Mouse (Mus musculus) lung, postnatal 14 days (tissue): ENCODE data around the gene Cherp.

Source experiments
- DNase-seq: peaks from one replicate; pipeline ENCODE4 v3.0.0; 2021

The Cherp gene

DNA sequence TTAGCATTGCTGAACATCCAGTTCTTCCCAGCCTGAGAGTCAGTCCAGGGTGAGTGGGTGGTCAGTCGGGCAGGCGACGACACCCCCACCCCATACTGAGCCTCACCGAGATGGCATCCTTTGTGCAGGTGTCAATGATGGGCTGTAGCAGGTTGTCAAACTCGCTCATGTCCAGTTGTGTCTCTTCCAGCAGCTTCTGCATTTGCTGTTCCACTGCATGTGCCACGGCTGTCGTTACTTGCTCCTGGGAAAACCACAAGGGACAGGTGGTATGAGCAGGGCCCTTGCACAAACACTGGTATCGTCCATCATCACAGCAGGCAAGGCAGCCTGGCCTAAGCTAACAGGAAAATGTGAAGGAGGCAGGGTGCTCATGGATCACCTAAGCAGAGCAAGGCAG is 5.0 kb downstream of the Cherp start:
- DNase-seq, result no peak

GRCm38 (mm10) chr8:72469243-72469642 is 5.8 kb downstream of the Cherp start:
- no peak for DNase-seq

DNA sequence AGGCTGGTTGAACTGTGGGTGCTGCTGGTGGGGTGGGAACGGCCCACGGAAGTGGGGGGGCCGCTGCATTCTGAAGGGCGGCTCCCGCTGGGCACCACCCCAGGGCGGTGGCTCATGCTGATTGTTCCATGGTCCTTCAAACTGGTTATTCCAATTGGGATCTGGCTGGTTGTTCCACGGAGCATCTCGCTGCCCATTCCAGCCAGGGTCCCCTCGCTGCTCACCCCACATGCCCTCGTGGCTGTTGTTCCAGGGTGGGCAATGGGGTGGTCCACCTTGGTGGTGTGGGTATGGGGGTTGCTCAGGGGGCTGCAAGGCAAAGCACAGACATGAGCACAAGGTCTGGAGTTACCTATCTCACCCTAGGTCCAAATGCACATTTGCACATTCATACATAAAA is 10.8 kb downstream of the Cherp start:
- no peak for DNase-seq

GRCm38 (mm10) chr8:72459881-72460533 is 15.0 kb downstream of the Cherp start:
- DNase-seq, result no peak

DNA sequence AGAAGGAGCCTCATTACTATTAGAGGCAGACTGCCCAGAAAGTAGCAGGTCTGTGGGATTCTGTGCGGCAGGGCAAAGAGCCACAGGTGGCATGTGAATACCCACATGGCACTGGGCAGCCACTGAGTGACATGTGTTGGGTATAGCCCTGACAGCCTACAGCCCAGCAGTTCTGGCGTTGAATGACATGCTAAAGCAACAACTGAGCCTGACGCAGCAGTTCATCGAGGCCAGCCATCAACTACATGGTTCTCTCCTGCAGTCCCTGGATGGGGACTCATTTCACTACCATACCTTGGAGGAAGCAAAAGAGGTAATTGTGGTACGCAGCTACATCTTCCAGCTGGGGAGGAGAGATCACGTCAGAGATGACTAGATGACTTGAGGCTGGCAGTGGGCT is 16.6 kb downstream of the Cherp start:
- DNase-seq, result no peak

DNA sequence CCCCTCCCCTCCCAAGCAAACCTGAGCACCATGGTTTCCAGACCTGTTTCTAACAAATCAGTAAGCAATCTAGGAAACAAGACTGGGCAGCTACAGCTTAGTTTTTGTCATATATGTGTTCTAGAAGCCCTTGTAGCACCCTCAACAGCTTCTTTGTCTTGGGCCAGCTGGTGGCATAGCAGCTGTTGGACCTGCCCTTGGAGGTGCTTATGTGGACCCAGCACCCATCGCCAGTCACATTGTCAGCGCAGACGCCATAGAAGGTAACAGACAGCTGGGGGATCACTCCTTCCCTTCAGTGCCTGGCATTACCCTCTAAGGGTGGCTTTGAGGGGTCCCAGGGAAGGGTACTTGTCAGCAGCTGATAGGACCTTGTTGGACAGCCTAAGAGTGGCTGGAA is 17.2 kb downstream of the Cherp start:
- no peak for DNase-seq

DNA sequence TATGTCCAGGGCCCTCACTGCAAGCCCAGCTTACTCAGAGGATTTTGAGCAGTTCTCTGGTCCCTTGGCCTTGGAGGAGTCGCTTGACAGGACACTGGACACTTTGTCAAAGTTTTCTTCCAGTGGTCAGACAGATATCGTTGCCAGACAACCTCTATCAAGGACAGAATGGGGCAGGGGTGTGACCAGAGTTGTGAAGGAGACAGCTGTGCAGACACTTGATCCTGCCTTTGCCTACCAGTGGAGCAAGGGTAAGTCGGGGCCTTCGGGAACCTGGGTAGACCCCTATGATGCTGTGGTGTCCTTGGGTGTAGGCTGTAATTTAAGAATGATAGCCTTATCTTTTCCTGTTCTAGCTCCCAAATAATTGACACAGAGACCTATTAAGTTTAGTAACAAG is 19.7 kb downstream of the Cherp start:
- no peak for DNase-seq

DNA sequence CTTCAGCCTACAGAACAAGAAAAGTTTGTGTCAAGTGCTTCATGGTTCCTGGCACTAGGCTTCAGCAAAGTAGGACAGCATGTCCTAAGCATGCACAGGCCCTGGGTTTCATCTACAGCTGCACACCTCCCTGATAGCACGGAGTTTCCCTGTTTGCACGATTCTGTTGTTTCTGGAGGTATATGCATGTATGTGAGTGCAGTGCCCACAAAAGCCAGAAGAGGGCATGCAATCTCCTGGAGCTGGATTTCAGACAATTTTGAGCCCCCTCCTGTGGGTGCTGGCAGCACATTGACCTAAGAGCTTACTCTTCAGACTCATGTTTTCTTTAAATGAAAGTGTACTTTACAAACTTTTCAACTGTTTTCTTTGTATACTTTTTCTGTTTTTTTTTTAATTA is 21.1 kb downstream of the Cherp start:
- DNase-seq, result no peak

DNA sequence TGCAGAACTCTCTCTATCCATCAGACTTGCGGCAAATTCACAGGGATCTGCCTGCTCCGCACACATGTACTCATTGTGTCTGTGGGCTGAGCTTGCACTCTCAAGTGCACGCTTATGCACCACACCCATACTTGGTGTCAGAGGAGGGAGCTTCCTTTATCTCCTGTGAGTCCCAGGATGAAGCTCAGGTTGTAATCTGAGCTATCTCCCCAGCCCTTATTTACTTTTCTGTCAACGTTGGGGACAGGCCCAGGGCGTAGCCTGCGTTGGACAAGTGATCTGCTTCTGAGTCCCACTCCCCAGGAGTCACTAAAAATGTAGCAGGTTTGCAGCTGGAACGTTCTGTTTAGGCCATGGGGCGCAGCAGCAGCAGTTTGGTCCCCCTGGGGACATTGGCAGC is 23.5 kb downstream of the Cherp start:
- DNase-seq, result no peak

GRCm38 (mm10) chr8:72445071-72445470 is 30.0 kb downstream of the Cherp start:
- no peak for DNase-seq

DNA sequence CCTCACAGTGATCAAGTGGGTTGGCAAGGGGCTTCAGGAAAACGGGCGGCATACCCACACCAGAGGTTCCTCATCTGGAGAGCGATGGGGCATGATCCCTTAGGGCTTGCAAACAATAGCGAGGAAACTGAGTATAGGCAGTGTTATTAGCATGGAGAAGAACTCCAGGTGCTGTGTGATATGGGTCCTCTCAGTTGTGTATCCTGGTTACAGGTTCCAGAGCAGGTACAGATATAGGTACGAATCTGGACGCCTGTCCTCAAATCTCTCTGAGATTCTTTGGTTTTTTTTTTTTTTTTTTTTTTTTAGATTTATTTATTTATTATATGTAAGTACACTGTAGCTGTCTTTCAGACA is 31.1 kb downstream of the Cherp start:
- DNase-seq, result no peak

- peak; percentile 99 for DNase-seq
Observed at GRCm38 (mm10) chr8:72443338-72443993, 31.6 kb downstream of the Cherp start, which contains the start of the genes Calr3 and 1700030K09Rik. Calr3 (minus strand) TSS chr8:72443870. 1700030K09Rik (plus strand) TSS chr8:72443880.

DNA sequence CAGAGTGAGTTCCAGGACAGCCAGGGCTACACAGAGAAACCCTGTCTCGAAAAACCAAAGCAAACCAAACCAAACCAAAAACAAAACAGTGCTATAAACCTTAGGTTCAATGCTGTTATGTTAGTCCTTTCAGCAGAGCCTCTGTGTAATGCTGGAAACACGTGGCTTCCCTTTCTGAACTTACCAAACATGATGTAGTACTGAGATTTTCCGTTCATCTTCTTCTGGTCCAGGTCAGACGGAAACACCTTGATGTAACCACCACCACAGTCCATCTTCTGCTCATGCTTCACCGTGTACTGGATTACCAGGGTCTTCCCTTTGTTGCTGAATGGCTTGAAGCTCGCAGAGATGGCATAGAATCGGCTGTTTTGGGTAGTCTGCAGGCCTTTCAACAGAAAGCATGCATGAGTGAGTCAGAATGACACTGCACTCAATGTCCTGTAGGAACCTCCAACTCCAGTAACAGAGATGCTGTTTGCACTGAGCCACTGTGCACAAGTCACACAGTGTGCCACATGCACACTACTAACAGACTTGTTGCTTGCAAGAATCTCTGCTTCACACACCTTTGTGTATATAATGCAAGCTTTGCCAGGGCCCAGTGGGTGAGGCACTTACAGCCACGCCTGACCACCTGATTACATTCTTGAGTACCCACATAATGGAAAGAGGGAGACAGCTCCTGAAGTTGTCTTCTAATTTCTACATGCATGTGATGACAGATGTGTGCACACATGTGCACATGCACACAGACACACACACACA is 36.6 kb downstream of the Cherp start:
- no peak for DNase-seq

GRCm38 (mm10) chr8:72434952-72435351 is 40.1 kb downstream of the Cherp start:
- DNase-seq, result peak; percentile 29

DNA sequence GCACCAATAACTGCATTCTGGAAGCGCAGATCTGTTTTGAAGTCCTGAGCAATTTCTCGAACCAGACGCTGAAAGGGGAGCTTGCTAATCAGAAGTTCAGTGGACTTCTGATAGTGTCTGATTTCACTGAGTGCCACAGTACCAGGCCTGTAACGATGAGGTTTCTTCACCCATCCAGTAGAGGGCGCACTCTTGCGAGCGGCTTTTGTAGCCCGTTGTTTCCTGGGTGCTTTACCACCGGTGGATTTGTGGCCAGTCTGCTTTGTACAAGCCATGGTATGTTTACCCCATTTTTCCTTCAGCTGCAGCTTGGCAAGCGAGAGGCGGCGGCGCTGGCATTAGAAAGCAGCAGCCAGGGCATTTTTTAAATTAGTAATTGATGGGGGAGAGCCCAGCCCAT is 45.4 kb downstream of the Cherp start:
- peak; percentile 43 for DNase-seq

GRCm38 (mm10) chr8:72422926-72423325 is 52.1 kb downstream of the Cherp start:
- no peak for DNase-seq

DNA sequence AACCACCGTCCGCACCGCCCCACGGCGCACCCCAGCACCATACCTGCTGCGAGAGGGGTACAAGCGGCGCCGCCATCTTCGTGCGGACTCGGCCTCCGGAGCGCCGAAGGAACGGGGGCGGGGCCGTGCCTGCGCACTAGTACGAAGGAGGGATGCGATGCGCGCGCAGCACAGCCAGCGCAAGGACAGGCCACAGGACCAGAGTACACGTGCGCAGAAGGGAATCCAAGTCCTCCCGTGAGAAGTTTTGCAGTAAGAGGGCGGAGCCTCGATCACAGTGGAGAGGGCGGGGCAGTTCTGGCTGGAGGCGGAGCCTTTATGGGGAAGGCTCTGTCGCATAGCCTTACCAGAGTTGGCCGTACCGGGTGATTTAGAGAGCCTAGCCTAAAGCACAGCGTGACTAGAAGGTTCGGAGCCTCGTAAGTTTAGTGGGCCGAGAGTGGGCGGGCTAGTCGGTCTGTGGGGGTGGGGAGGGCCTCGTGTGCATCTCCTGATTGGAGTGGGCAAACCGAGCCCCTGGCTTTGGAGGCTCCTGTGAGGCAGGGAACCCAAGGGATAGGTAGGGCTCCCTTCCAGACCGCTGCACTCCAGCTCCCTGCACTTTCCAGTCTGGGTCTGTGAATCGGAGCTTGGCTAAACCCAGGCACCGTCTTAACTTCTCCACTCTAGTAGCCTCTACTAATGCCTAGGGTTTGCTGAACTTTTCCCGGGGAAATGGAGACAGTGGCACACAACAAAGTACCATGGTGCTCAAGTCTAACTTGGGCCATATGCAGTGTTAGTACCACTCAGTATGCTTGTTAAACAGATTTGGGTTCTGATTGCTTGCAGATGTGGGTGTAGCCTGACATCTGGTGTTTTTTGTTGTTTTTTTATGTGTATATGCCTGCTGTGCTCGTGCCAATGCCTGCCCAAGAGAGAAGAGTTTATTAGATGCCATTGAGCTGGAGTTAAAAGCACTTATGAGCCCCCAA is 53.4 kb downstream of the Cherp start, which contains the start of gene Eps15l1:
Eps15l1 (minus strand) TSS at position 99 of the 974 bp plus-strand sequence.
- peak; percentile 99 for DNase-seq

DNA sequence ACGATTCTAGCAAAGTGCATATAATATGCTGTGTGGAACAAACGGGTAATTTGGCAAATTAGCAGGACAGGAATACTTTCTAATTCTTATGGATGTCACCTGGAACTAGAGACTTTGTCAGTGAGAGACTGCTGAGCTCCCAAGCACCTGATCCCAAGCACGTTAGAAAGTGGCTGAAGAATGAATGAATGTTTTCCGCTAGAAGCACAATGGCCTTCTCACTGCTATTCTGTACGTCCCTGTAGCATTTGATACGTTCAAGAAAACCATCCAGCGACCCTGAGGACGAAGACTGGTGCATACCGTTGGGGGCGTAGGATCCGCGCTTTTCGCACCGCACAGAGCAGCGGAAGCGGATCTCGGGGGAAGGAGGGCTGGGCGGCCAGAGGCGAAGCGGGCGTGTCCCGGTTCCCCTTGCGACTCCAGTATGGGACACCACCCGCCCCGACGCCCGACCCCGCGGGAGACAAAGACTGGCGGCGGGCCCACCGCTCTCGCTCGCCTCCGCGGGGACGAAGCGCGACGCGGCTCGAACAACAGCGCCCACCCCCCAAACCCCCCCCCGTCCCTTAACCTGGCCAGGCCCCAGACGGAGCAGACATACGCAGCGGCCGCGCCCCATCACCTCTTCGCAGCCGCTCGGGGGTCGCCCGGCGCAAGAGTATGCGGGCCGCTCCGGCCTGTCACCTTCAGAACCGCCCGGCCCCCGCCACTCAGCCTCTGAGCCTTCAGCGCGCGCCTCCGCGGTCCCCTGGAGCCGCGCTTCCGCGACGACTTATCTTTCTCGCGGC is 54.3 kb downstream of the Cherp start:
- peak; percentile 46 for DNase-seq

DNA sequence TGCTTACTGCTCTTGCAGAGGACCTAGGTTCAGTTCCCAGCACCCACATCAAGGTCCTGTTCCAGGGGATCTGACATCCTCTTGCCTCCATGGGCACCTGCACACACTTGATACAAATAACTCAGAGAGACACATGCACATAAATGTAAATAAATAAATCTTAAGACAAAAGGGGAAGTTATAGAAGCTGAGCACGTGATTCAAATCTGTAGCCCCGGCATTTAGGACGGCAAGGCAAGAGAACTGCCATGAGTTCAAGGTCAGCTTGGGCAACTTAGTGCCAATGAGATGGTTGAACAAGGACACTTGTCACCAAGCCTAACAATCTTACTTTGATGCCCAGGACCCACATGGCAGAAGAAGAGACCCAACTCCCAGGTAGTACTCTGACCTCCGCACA is 57.0 kb downstream of the Cherp start:
- no peak for DNase-seq

DNA sequence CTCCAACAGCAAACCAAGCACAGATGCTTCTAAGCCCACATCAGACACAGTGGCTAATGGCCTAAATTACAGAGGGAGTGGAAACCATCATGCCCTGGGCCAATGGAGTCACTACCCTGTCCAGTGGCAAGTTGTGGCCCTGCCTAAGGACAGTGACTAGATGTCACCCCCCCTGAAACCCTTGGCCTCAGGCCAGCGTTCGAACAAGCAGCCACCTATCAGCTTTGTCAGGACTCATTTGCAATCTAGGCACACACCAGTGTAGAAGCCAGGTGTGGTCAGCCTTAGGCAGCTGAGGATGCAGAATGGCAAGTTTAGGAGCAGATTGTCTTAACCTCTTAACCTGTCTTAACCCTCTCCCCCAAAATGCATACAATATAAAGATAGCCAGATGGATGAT is 59.8 kb downstream of the Cherp start:
- no peak for DNase-seq

GRCm38 (mm10) chr8:72413839-72414238 is 61.2 kb downstream of the Cherp start:
- no peak for DNase-seq
